Mouse (Mus musculus): ENCODE data around the gene Large1. TPM values are rescaled to one million over a fixed set of nuclear protein-coding genes. Genes with fewer than 3 reads are reported as not detected.

Gene Large1
- total RNA-seq, 1 experiment = 14.8 TPM

GRCm38 (mm10) chr8:72801583-72801982, 551.8 kb downstream of the Large1 start:
- TF ChIP-seq CHD2 (IDR thresholded peaks at IDR 0.05; ENCODE audit: low read depth, low read length) (no peak), ZC3H11A (IDR thresholded peaks at IDR 0.05; ENCODE audit: borderline replicate concordance, low read depth, low read length) (no peak), MAFK (IDR thresholded peaks at IDR 0.05; ENCODE audit: insufficient read depth, low read depth, low read length) (no peak), HCFC1 (IDR thresholded peaks at IDR 0.05; ENCODE audit: borderline replicate concordance, insufficient read depth, low read length) (no peak), ZNF384 (IDR thresholded peaks at IDR 0.05; ENCODE audit: low read depth, low read length) (no peak)
- no peak overlapping the region for H3K9ac ChIP-seq (ENCODE audit: insufficient read depth, low read depth, low read length, poor library complexity, severe bottlenecking)
- H3K27ac ChIP-seq (ENCODE audit: insufficient read depth, low read depth, low read length, poor library complexity, severe bottlenecking) = no peak overlapping the region
- DNase-seq (ENCODE audit: low read depth, low spot score) = no peak
- H3K9me3 ChIP-seq (ENCODE audit: control insufficient read depth, insufficient read depth, low read depth, low read length) = no peaks in the 10 kb centered on the region
- no peaks in the 10 kb centered on the region for H3K4me1 ChIP-seq (ENCODE audit: control insufficient read depth in 2 of 2, insufficient read depth in 2 of 2, low read length in 2 of 2, poor library complexity in 1 of 2)
- in situ Hi-C loops (cut with MboI; ENCODE audit: low sequenced_read_pairs in 2 of 2, unreplicated experiment in 2 of 2) = no loop called here
- H3K36me3 ChIP-seq (ENCODE audit: control insufficient read depth, insufficient read depth, low read length, poor library complexity, severe bottlenecking) = no peaks in the 10 kb centered on the region
- no peak overlapping the region for H3K4me3 ChIP-seq (ENCODE audit: insufficient read depth in 1 of 2, low read depth in 1 of 2, low read length in 2 of 2, poor library complexity in 1 of 2, severe bottlenecking in 1 of 2)

- Histone ChIP-seq H3K9me3 (ENCODE audit: control insufficient read depth, insufficient read depth, low read depth, low read length) (no peaks in the 10 kb centered on the region), H3K4me3 (ENCODE audit: insufficient read depth in 1 of 2, low read depth in 1 of 2, low read length in 2 of 2, poor library complexity in 1 of 2, severe bottlenecking in 1 of 2) (no peak overlapping the region), H3K36me3 (ENCODE audit: control insufficient read depth, insufficient read depth, low read length, poor library complexity, severe bottlenecking) (no peaks in the 10 kb centered on the region), H3K27ac (ENCODE audit: insufficient read depth, low read depth, low read length, poor library complexity, severe bottlenecking) (no peak overlapping the region), H3K9ac (ENCODE audit: insufficient read depth, low read depth, low read length, poor library complexity, severe bottlenecking) (no peak overlapping the region), H3K4me1 (ENCODE audit: control insufficient read depth in 2 of 2, insufficient read depth in 2 of 2, low read length in 2 of 2, poor library complexity in 1 of 2) (no peaks in the 10 kb centered on the region)
- TF ChIP-seq CHD2 (IDR thresholded peaks at IDR 0.05; ENCODE audit: low read depth, low read length) = no peak
- no peak for TF ChIP-seq ZC3H11A (IDR thresholded peaks at IDR 0.05; ENCODE audit: borderline replicate concordance, low read depth, low read length)
- no peak for TF ChIP-seq MAFK (IDR thresholded peaks at IDR 0.05; ENCODE audit: insufficient read depth, low read depth, low read length)
- TF ChIP-seq HCFC1 (IDR thresholded peaks at IDR 0.05; ENCODE audit: borderline replicate concordance, insufficient read depth, low read length) = no peak
- in situ Hi-C loops (cut with MboI; ENCODE audit: low sequenced_read_pairs in 2 of 2, unreplicated experiment in 2 of 2) = no loop called here
- DNase-seq (ENCODE audit: low read depth, low spot score) = no peak
Observed at GRCm38 (mm10) chr8:72780644-72781043, 572.7 kb downstream of the Large1 start.

GRCm38 (mm10) chr8:72777797-72778196, 575.5 kb downstream of the Large1 start:
- in situ Hi-C loops (cut with MboI; ENCODE audit: low sequenced_read_pairs in 2 of 2, unreplicated experiment in 2 of 2) = no loop called here
- TF ChIP-seq CHD2 (IDR thresholded peaks at IDR 0.05; ENCODE audit: low read depth, low read length) (no peak), ZNF384 (IDR thresholded peaks at IDR 0.05; ENCODE audit: low read depth, low read length) (no peak), ZC3H11A (IDR thresholded peaks at IDR 0.05; ENCODE audit: borderline replicate concordance, low read depth, low read length) (no peak), MAFK (IDR thresholded peaks at IDR 0.05; ENCODE audit: insufficient read depth, low read depth, low read length) (no peak), HCFC1 (IDR thresholded peaks at IDR 0.05; ENCODE audit: borderline replicate concordance, insufficient read depth, low read length) (no peak)
- H3K36me3 ChIP-seq (ENCODE audit: control insufficient read depth, insufficient read depth, low read length, poor library complexity, severe bottlenecking) = no peaks in the 10 kb centered on the region
- H3K9ac ChIP-seq (ENCODE audit: insufficient read depth, low read depth, low read length, poor library complexity, severe bottlenecking) = no peak overlapping the region
- no peak overlapping the region for H3K27ac ChIP-seq (ENCODE audit: insufficient read depth, low read depth, low read length, poor library complexity, severe bottlenecking)
- H3K4me1 ChIP-seq (ENCODE audit: control insufficient read depth in 2 of 2, insufficient read depth in 2 of 2, low read length in 2 of 2, poor library complexity in 1 of 2) = no peaks in the 10 kb centered on the region
- H3K9me3 ChIP-seq (ENCODE audit: control insufficient read depth, insufficient read depth, low read depth, low read length) = no peaks in the 10 kb centered on the region
- no peak overlapping the region for H3K4me3 ChIP-seq (ENCODE audit: insufficient read depth in 1 of 2, low read depth in 1 of 2, low read length in 2 of 2, poor library complexity in 1 of 2, severe bottlenecking in 1 of 2)
- DNase-seq (ENCODE audit: low read depth, low spot score) = no peak

- Histone ChIP-seq H3K9ac (ENCODE audit: insufficient read depth, low read depth, low read length, poor library complexity, severe bottlenecking) (no peak overlapping the region), H3K4me3 (ENCODE audit: insufficient read depth in 1 of 2, low read depth in 1 of 2, low read length in 2 of 2, poor library complexity in 1 of 2, severe bottlenecking in 1 of 2) (no peak overlapping the region), H3K4me1 (ENCODE audit: control insufficient read depth in 2 of 2, insufficient read depth in 2 of 2, low read length in 2 of 2, poor library complexity in 1 of 2) (peaks cover 0 to 4% of the 10 kb centered on the region in 2 experiments; a peak in 1 of 4 replicates), H3K9me3 (ENCODE audit: control insufficient read depth, insufficient read depth, low read depth, low read length) (no peaks in the 10 kb centered on the region), H3K27ac (ENCODE audit: insufficient read depth, low read depth, low read length, poor library complexity, severe bottlenecking) (no peak overlapping the region), H3K36me3 (ENCODE audit: control insufficient read depth, insufficient read depth, low read length, poor library complexity, severe bottlenecking) (no peaks in the 10 kb centered on the region)
- in situ Hi-C loops (cut with MboI; ENCODE audit: low sequenced_read_pairs in 2 of 2, unreplicated experiment in 2 of 2) = no loop called here
- DNase-seq (ENCODE audit: low read depth, low spot score) = no peak
- TF ChIP-seq HCFC1 (IDR thresholded peaks at IDR 0.05; ENCODE audit: borderline replicate concordance, insufficient read depth, low read length) (no peak), ZC3H11A (IDR thresholded peaks at IDR 0.05; ENCODE audit: borderline replicate concordance, low read depth, low read length) (no peak), ZNF384 (IDR thresholded peaks at IDR 0.05; ENCODE audit: low read depth, low read length) (no peak), CHD2 (IDR thresholded peaks at IDR 0.05; ENCODE audit: low read depth, low read length) (no peak), MAFK (IDR thresholded peaks at IDR 0.05; ENCODE audit: insufficient read depth, low read depth, low read length) (no peak)
Observed at GRCm38 (mm10) chr8:72766777-72767176, 586.6 kb downstream of the Large1 start.

- H3K27ac ChIP-seq (ENCODE audit: insufficient read depth, low read depth, low read length, poor library complexity, severe bottlenecking) = no peak overlapping the region
- no peaks in the 10 kb centered on the region for H3K36me3 ChIP-seq (ENCODE audit: control insufficient read depth, insufficient read depth, low read length, poor library complexity, severe bottlenecking)
- TF ChIP-seq MAFK (IDR thresholded peaks at IDR 0.05; ENCODE audit: insufficient read depth, low read depth, low read length) = no peak
- TF ChIP-seq ZC3H11A (IDR thresholded peaks at IDR 0.05; ENCODE audit: borderline replicate concordance, low read depth, low read length) = no peak
- TF ChIP-seq HCFC1 (IDR thresholded peaks at IDR 0.05; ENCODE audit: borderline replicate concordance, insufficient read depth, low read length) = no peak
- no peak for TF ChIP-seq ZNF384 (IDR thresholded peaks at IDR 0.05; ENCODE audit: low read depth, low read length)
- TF ChIP-seq CHD2 (IDR thresholded peaks at IDR 0.05; ENCODE audit: low read depth, low read length) = no peak
- no peak overlapping the region for H3K9ac ChIP-seq (ENCODE audit: insufficient read depth, low read depth, low read length, poor library complexity, severe bottlenecking)
- H3K9me3 ChIP-seq (ENCODE audit: control insufficient read depth, insufficient read depth, low read depth, low read length) = no peaks in the 10 kb centered on the region
- H3K4me1 ChIP-seq (ENCODE audit: control insufficient read depth in 2 of 2, insufficient read depth in 2 of 2, low read length in 2 of 2, poor library complexity in 1 of 2) = peaks cover 0 to 4% of the 10 kb centered on the region in 2 experiments; a peak in 1 of 4 replicates
- DNase-seq (ENCODE audit: low read depth, low spot score) = no peak
- H3K4me3 ChIP-seq (ENCODE audit: insufficient read depth in 1 of 2, low read depth in 1 of 2, low read length in 2 of 2, poor library complexity in 1 of 2, severe bottlenecking in 1 of 2) = peak overlapping the region; percentile 35 to 37; a peak in 2 of 4 replicates
- in situ Hi-C loops (cut with MboI; ENCODE audit: low sequenced_read_pairs in 2 of 2, unreplicated experiment in 2 of 2) = no loop called here
Observed at GRCm38 (mm10) chr8:72765696-72766095, 587.6 kb downstream of the Large1 start.
